ENCODE assay signal across 9 mouse cellular contexts in the genomic region with DNA sequence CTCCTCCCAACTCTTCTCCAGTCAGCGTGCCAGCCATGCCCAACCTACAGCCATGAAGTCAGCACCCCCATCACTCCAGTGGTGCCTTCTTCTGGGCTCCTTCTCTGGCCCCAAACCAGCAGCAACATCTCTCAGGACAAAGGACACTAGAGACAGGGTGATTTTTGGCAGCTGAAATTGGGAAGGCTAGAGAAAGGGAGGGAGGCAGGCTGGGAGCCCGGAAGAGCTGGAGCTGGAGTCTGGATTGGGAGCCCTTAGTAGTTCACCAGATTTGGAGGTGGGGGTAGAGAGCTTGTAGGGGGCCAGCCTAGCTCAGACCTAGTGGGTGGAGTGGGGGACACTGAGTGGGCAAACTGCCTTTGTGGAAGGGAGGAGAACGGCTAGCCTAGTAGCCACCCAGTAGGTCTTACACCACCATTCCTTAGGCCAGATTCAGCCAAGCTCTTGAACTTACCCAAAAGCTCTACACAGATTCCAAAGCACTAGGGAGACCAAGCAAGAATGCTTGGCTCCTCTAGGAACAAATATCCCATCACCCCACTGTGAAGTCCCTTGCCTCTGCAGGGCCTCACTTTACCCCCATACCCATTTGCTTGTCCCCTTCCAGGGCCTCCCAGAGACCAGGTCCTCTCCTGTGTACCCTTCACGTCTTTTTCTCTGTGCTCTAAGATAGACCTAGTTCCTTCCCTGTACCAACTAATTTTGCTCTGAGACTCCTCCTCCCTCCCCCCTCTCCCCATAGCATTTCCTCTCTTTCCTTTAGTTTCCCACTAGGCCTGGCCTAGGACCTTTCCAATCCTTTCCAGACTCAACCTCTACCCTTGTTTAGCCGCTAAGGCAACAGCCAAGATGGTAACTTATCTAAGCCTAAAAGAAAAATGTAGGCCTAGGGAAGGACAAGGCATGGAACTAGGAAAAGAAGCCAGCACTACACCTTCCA. TPM values are rescaled to one million over a fixed set of nuclear protein-coding genes. Genes with fewer than 3 reads are reported as not detected.
DNase-seq lines count a peak whose midpoint lies in the region; ATAC-seq and TF ChIP-seq lines count a peak whose summit lies in the region.
"Had no signal": no experiment of that assay in that cellular context is flagged by ENCODE, and none has a peak within 500 bp of the region (broad histone marks: within the 10 kb centered on the region; RNA-seq: fewer than 3 reads in every experiment).

No protein-coding gene starts in this region.

- no peaks in the 10 kb centered on the region for H3K9me3 ChIP-seq in E14TG2a.4 (ENCODE audit: low read length)
- no peaks in the 10 kb centered on the region for H3K9me3 ChIP-seq in midbrain, embryonic 11.5 days (ENCODE audit: control insufficient read depth, low read length)

- H3K4me3 ChIP-seq in E14TG2a.4 (replicated peaks; ENCODE audit: low read length) = 0 out of 2 replicates have a peak overlapping the region, but pooled peaks have one; percentile 21
- peak overlapping the region; percentile 87 for H3K4me3 ChIP-seq in midbrain, embryonic 11.5 days (ENCODE audit: low read depth, low read length)

- peak overlapping the region; percentile 92 for H3K27ac ChIP-seq in midbrain, embryonic 11.5 days (ENCODE audit: low read depth, low read length)

- WGBS in midbrain, embryonic 11.5 days = 25% methylated on average over 5 of the region's 5 CpGs

- peak overlapping the region; percentile 85 for H3K9ac ChIP-seq in midbrain, embryonic 11.5 days (ENCODE audit: low read length)

- H3K36me3 ChIP-seq in E14TG2a.4 (ENCODE audit: insufficient read depth, low read length) = no peaks in the 10 kb centered on the region; the same call in 1 of the 2 replicates
- no peaks in the 10 kb centered on the region for H3K36me3 ChIP-seq in midbrain, embryonic 11.5 days (ENCODE audit: control insufficient read depth, insufficient read depth, low read length)

- peak; percentile 52 for DNase-seq in adrenal gland, postnatal 25 days
- DNase-seq in fibroblast of lung, adult 2 months (ENCODE audit: low read depth) = peak; percentile 27
- peak; percentile 58 for DNase-seq in heart, postnatal 4 days
- peak; percentile 64 to 76 for DNase-seq in layer of hippocampus, postnatal 10 days (ENCODE audit: low spot score in 2 of 2)
- peak; percentile 97 for DNase-seq in midbrain, embryonic 11.5 days (ENCODE audit: low spot score, missing footprints)
- DNase-seq in spleen, postnatal 4 days (ENCODE audit: low spot score in 2 of 2) = no peak

- no peak for TF ChIP-seq CTCF in E14TG2a.4 (conservative IDR thresholded peaks at IDR 0.05; ENCODE audit: low read length)

- peaks cover 65% of the 10 kb centered on the region for H3K4me1 ChIP-seq in E14TG2a.4 (replicated peaks; ENCODE audit: low read depth, low read length)
- H3K4me1 ChIP-seq in midbrain, embryonic 11.5 days (ENCODE audit: control insufficient read depth, insufficient read depth, low read length) = peaks cover 34% of the 10 kb centered on the region

- peak overlapping the region; percentile 68 for H3K4me2 ChIP-seq in midbrain, embryonic 11.5 days

- peak; percentile 12; the same call in 1 of the 2 replicates for ATAC-seq in midbrain, embryonic 11.5 days (ENCODE audit: low FRiP score)
- ATAC-seq in megakaryocyte progenitor cell, adult 5-6 weeks (replicated peaks; ENCODE audit: poor library complexity) = no peak

- peaks cover 37% of the 10 kb centered on the region for H3K27me3 ChIP-seq in E14TG2a.4 (ENCODE audit: insufficient read depth, low read length)
- H3K27me3 ChIP-seq in midbrain, embryonic 11.5 days (ENCODE audit: control insufficient read depth, insufficient read depth, low read length) = no peaks in the 10 kb centered on the region

RNA-seq across cellular contexts. Expression of a gene that starts 1.9 kb away (rescaled TPM):
- 100 and 102 TPM in 2 replicates for total RNA-seq in adrenal gland, postnatal 25 days (2021)
- 10 to 100 TPM; 61.0 to 70.5 TPM for total RNA-seq in heart, postnatal 4 days (2021)
- 100 to 1,000 TPM; 138 to 150 TPM for total RNA-seq in layer of hippocampus, postnatal 10 days (2021)
- polyA plus RNA-seq in midbrain, embryonic 11.5 days (2014; fragmentation: Nextera tagmentation; extraction: Ambion mirVana) = 8.2 and 8.4 TPM in 2 replicates
- 25.2 and 25.7 TPM in 2 replicates for total RNA-seq in megakaryocyte progenitor cell, adult 5-6 weeks (2015)
- 1.2 and 2.9 TPM in 2 replicates for total RNA-seq in megakaryocyte progenitor cell, adult 5-6 weeks (2017)

RNA-seq across cellular contexts. Expression of a gene that starts 2.4 kb away (rescaled TPM):
- not detected in 2 replicates for total RNA-seq in adrenal gland, postnatal 25 days (2021)
- 1 to 10 TPM in 1 of 2 experiments, not detected in 1; 2.1 TPM for total RNA-seq in heart, postnatal 4 days (2021)
- total RNA-seq in layer of hippocampus, postnatal 10 days (2021) = not detected
- polyA plus RNA-seq in midbrain, embryonic 11.5 days (2014; fragmentation: Nextera tagmentation; extraction: Ambion mirVana) = not detected in 2 replicates
- total RNA-seq in megakaryocyte progenitor cell, adult 5-6 weeks (2015) = not detected in 2 replicates
- not detected in 2 replicates for total RNA-seq in megakaryocyte progenitor cell, adult 5-6 weeks (2017)
- total RNA-seq: common myeloid progenitor, adult 5-6 weeks had no signal

RNA-seq across cellular contexts. Expression of a gene that starts 11.3 kb away (rescaled TPM):
- 10.1 and 17.6 TPM in 2 replicates for total RNA-seq in adrenal gland, postnatal 25 days (2021)
- total RNA-seq in heart, postnatal 4 days (2021) = 10 to 100 TPM; 10.0 to 10.2 TPM
- 100 to 1,000 TPM; 476 to 480 TPM for total RNA-seq in layer of hippocampus, postnatal 10 days (2021)
- polyA plus RNA-seq in midbrain, embryonic 11.5 days (2014; fragmentation: Nextera tagmentation; extraction: Ambion mirVana) = 4.5 and 6.6 TPM in 2 replicates
- not detected in 2 replicates for total RNA-seq in megakaryocyte progenitor cell, adult 5-6 weeks (2015)
- not detected in 2 replicates for total RNA-seq in megakaryocyte progenitor cell, adult 5-6 weeks (2017)

RNA-seq across cellular contexts. Expression of a gene that starts 17.0 kb away (rescaled TPM):
- total RNA-seq in adrenal gland, postnatal 25 days (2021) = 357 and 392 TPM in 2 replicates
- total RNA-seq in heart, postnatal 4 days (2021) = 100 to 1,000 TPM; 259 to 300 TPM
- total RNA-seq in layer of hippocampus, postnatal 10 days (2021) = 100 to 1,000 TPM; 329 to 345 TPM
- 532 and 550 TPM in 2 replicates for polyA plus RNA-seq in midbrain, embryonic 11.5 days (2014; fragmentation: Nextera tagmentation; extraction: Ambion mirVana)
- total RNA-seq in megakaryocyte progenitor cell, adult 5-6 weeks (2015) = 171 and 179 TPM in 2 replicates
- 99.5 and 133 TPM in 2 replicates for total RNA-seq in megakaryocyte progenitor cell, adult 5-6 weeks (2017)

RNA-seq across cellular contexts. Expression of a gene that starts 19.7 kb away (rescaled TPM):
- 4.6 and 9.1 TPM in 2 replicates for total RNA-seq in adrenal gland, postnatal 25 days (2021)
- total RNA-seq in heart, postnatal 4 days (2021) = 1 to 10 TPM; 5.3 to 5.4 TPM
- 1 to 10 TPM; 4.3 to 5.3 TPM for total RNA-seq in layer of hippocampus, postnatal 10 days (2021)
- polyA plus RNA-seq in midbrain, embryonic 11.5 days (2014; fragmentation: Nextera tagmentation; extraction: Ambion mirVana) = 5.1 and 6.3 TPM in 2 replicates
- total RNA-seq in megakaryocyte progenitor cell, adult 5-6 weeks (2015) = 115 and 121 TPM in 2 replicates
- 398 and 466 TPM in 2 replicates for total RNA-seq in megakaryocyte progenitor cell, adult 5-6 weeks (2017)

Comparison
In these comparisons a context has a peak if more than half of its experiments do, and no peak if none do; other contexts are left out.
1. DNase-seq: peak in adrenal gland, postnatal 25 days (single experiment), fibroblast of lung, adult 2 months (single experiment), heart, postnatal 4 days (single experiment), layer of hippocampus, postnatal 10 days (2 of 2) and midbrain, embryonic 11.5 days (single experiment); none in spleen, postnatal 4 days (0 of 2).
2. RNA of a gene that starts 11.3 kb away (total RNA-seq): 476 to 480 TPM in layer of hippocampus, postnatal 10 days; 10.1 to 17.6 TPM in adrenal gland, postnatal 25 days, 10.0 to 10.2 TPM in heart, postnatal 4 days and not detected in megakaryocyte progenitor cell, adult 5-6 weeks; every median in the first group is over 10 times any median in the second.